In genomic region chr4:118057076-118057475, GRCm38 (mm10) we compare ENCODE assay signal across 25 mouse cellular contexts.
A peak's percentile ranks its signal among the peaks of the same experiment; 100 is the strongest.
DNase-seq lines count a peak whose midpoint lies in the region; ATAC-seq lines count a peak whose summit lies in the region.
"Had no signal": no experiment of that assay in that cellular context is flagged by ENCODE, and none has a peak within 500 bp of the region (broad histone marks: within the 10 kb centered on the region; RNA-seq: fewer than 3 reads in every experiment).

No protein-coding gene starts in this region.

- no peak overlapping the region for H3K9ac ChIP-seq in embryonic facial prominence, embryonic 13.5 days
- no peak overlapping the region for H3K9ac ChIP-seq in intestine, embryonic 14.5 days (ENCODE audit: low read length)
- H3K9ac ChIP-seq in intestine, embryonic 15.5 days: no peak overlapping the region
- H3K9ac ChIP-seq: liver, embryonic 13.5 days; stomach, embryonic 15.5 days had no signal

- peaks cover 54% of the 10 kb centered on the region for H3K4me1 ChIP-seq in embryonic facial prominence, embryonic 13.5 days
- H3K4me1 ChIP-seq in embryonic facial prominence, embryonic 10.5 days: peaks cover 42% of the 10 kb centered on the region
- H3K4me1 ChIP-seq in intestine, embryonic 14.5 days (replicated peaks; ENCODE audit: control insufficient read depth, insufficient read depth, low read length): peaks cover 31% of the 10 kb centered on the region
- H3K4me1 ChIP-seq in intestine, embryonic 15.5 days (replicated peaks): peaks cover 26% of the 10 kb centered on the region

- no peak for DNase-seq in embryonic facial prominence, embryonic 10.5 days (ENCODE audit: low spot score)
- DNase-seq in intestine, embryonic 14.5 days (ENCODE audit: low spot score): no peak
- DNase-seq in forelimb bud, embryonic 11.5 days (ENCODE audit: low read depth, low spot score): peak; percentile 54
- peak; percentile 58 for DNase-seq in mesoderm, embryonic 11.5 days (ENCODE audit: low read depth, low spot score)
- no peak for DNase-seq in retina, embryonic 14.5 days (ENCODE audit: low spot score)
- DNase-seq in cerebellum, postnatal 10 days: no peak
- DNase-seq: adrenal gland, postnatal 14 days; cerebellum, adult 2 months; cerebellum, postnatal 36 days; kidney, adult 18-20 months; kidney, postnatal 10 days; left cerebral cortex, postnatal 4 days; liver, embryonic 13.5 days; lung, adult 2 months; midbrain, embryonic 14.5 days; retina, postnatal 1 day; thymus, adult 2 months had no signal

- ATAC-seq in embryonic facial prominence, embryonic 13.5 days (ENCODE audit: insufficient number of reproducible peaks, insufficient read depth, low FRiP score, low TSS enrichment, low read depth): no peak
- ATAC-seq in intestine, embryonic 14.5 days (replicated peaks; ENCODE audit: low FRiP score, low TSS enrichment, low read depth): no peak
- no peak for ATAC-seq in intestine, embryonic 15.5 days
- ATAC-seq: CD4-positive, CD25-positive, alpha-beta regulatory T cell, adult 4 months; hindbrain, embryonic 16.5 days had no signal

- no peaks in the 10 kb centered on the region for H3K9me3 ChIP-seq in embryonic facial prominence, embryonic 13.5 days
- H3K9me3 ChIP-seq in embryonic facial prominence, embryonic 10.5 days: no peaks in the 10 kb centered on the region
- H3K9me3 ChIP-seq in intestine, embryonic 14.5 days (ENCODE audit: control insufficient read depth, low read length): no peaks in the 10 kb centered on the region
- H3K9me3 ChIP-seq in intestine, embryonic 15.5 days: no peaks in the 10 kb centered on the region
- H3K9me3 ChIP-seq: hindbrain, embryonic 10.5 days; liver, embryonic 13.5 days; megakaryocyte, embryonic 14.5 days; stomach, embryonic 15.5 days had no signal

- no peak overlapping the region for H3K4me2 ChIP-seq in embryonic facial prominence, embryonic 13.5 days
- no peak overlapping the region for H3K4me2 ChIP-seq in intestine, embryonic 14.5 days (ENCODE audit: low read length)
- no peak overlapping the region for H3K4me2 ChIP-seq in intestine, embryonic 15.5 days (replicated peaks)
- H3K4me2 ChIP-seq: liver, embryonic 13.5 days; stomach, embryonic 15.5 days had no signal

- WGBS in embryonic facial prominence, embryonic 13.5 days: 74% methylated on average over 2 of the region's 2 CpGs
- 71% methylated on average over 2 of the region's 2 CpGs for WGBS in embryonic facial prominence, embryonic 10.5 days
- 56% methylated on average over 2 of the region's 2 CpGs for WGBS in intestine, embryonic 14.5 days
- WGBS in intestine, embryonic 15.5 days: 78% methylated on average over 2 of the region's 2 CpGs

- H3K27me3 ChIP-seq in embryonic facial prominence, embryonic 13.5 days: no peaks in the 10 kb centered on the region
- no peaks in the 10 kb centered on the region for H3K27me3 ChIP-seq in embryonic facial prominence, embryonic 10.5 days (replicated peaks; ENCODE audit: low read depth, poor library complexity, severe bottlenecking)
- H3K27me3 ChIP-seq in intestine, embryonic 14.5 days (replicated peaks; ENCODE audit: control insufficient read depth, insufficient read depth, low read length): no peaks in the 10 kb centered on the region
- H3K27me3 ChIP-seq in intestine, embryonic 15.5 days (replicated peaks): no peaks in the 10 kb centered on the region
- H3K27me3 ChIP-seq: liver, embryonic 13.5 days; megakaryocyte, embryonic 14.5 days; stomach, embryonic 15.5 days had no signal

- no peak overlapping the region for H3K4me3 ChIP-seq in embryonic facial prominence, embryonic 13.5 days
- H3K4me3 ChIP-seq in embryonic facial prominence, embryonic 10.5 days: no peak overlapping the region
- H3K4me3 ChIP-seq in intestine, embryonic 14.5 days (ENCODE audit: low read depth, low read length): no peak overlapping the region
- no peak overlapping the region for H3K4me3 ChIP-seq in intestine, embryonic 15.5 days (replicated peaks)
- H3K4me3 ChIP-seq: hindbrain, embryonic 10.5 days; left cerebral cortex, adult 2 months; liver, embryonic 13.5 days; megakaryocyte, embryonic 14.5 days; stomach, embryonic 15.5 days had no signal

- H3K27ac ChIP-seq in embryonic facial prominence, embryonic 13.5 days: 0 out of 2 replicates have a peak overlapping the region, but pooled peaks have one; percentile 23
- H3K27ac ChIP-seq in embryonic facial prominence, embryonic 10.5 days (replicated peaks): no peak overlapping the region
- peak overlapping the region; percentile 81; the same call in 1 of the 2 replicates for H3K27ac ChIP-seq in intestine, embryonic 14.5 days (ENCODE audit: low read depth)
- H3K27ac ChIP-seq in intestine, embryonic 15.5 days: no peak overlapping the region
- H3K27ac ChIP-seq: liver, embryonic 13.5 days had no signal

- no peaks in the 10 kb centered on the region for H3K36me3 ChIP-seq in embryonic facial prominence, embryonic 13.5 days
- no peaks in the 10 kb centered on the region; the same call in 1 of the 2 replicates for H3K36me3 ChIP-seq in embryonic facial prominence, embryonic 10.5 days (replicated peaks)
- no peaks in the 10 kb centered on the region for H3K36me3 ChIP-seq in intestine, embryonic 14.5 days (ENCODE audit: control insufficient read depth, insufficient read depth, low read length)
- no peaks in the 10 kb centered on the region for H3K36me3 ChIP-seq in intestine, embryonic 15.5 days
- H3K36me3 ChIP-seq: hindbrain, embryonic 10.5 days; liver, embryonic 13.5 days; stomach, embryonic 15.5 days had no signal

Comparison
In these comparisons a context has a peak if more than half of its experiments do, and no peak if none do; other contexts are left out.
1. H3K27ac ChIP-seq: peak in embryonic facial prominence, embryonic 13.5 days (single experiment) and intestine, embryonic 14.5 days (single experiment); none in embryonic facial prominence, embryonic 10.5 days (single experiment) and intestine, embryonic 15.5 days (single experiment).
2. DNase-seq: peak in forelimb bud, embryonic 11.5 days (single experiment) and mesoderm, embryonic 11.5 days (single experiment); none in embryonic facial prominence, embryonic 10.5 days (single experiment), intestine, embryonic 14.5 days (single experiment), retina, embryonic 14.5 days (single experiment) and cerebellum, postnatal 10 days (0 of 2).